Mouse (Mus musculus): Measurements from ENCODE around the gene Baz2b.
"Not testable (repeated sequence)": the region's sequence is repeated elsewhere in the genome, so short reads cannot be mapped to it uniquely, and the experiment has no call there.

The Baz2b gene

DNA sequence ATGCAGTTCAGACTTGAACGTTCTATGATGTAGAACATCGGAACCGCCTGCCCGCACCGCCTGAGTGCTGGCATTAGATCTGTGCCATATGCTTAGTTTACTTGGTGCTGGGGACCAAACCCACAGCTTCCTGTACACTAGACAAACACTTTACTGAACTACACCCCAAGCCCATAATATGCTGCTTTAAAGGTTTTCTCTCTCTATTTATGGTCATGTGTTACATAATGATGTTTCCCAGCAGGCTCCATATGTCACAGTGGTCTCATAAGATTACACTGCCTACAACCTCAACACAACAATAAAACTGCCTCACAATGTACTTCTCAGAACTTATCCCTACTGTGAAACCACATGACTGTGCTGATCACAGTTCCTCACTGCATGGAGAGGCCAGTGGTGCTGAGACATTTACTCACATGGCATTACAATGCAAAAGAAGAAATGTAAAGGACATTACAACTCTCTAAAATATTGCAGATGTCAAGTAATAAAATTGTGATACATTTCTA, 9.5 kb downstream of the Baz2b start:
- no peak for DNase-seq (ENCODE audit: low spot score in 2 of 2)

DNA sequence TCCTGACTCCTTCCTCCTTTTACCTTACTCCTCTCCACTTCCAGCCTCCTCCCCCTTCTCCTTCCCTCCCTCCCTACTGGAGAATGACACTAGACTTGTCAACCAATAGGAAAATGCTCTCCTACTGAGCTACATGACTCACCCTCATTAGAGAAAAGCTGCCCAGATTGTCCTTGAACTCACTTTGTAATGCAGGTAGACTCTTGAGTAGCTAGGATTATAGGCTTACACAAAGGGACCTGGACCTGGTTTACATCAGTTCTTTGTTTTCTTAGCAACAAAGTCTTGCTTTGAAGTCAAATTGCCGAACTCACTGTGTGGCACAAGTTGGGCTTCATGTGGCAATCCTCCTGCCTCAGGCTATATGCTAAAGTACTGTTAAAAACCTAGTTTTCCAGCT, 12.8 kb downstream of the Baz2b start:
- DNase-seq (ENCODE audit: low spot score in 2 of 2): no peak

DNA sequence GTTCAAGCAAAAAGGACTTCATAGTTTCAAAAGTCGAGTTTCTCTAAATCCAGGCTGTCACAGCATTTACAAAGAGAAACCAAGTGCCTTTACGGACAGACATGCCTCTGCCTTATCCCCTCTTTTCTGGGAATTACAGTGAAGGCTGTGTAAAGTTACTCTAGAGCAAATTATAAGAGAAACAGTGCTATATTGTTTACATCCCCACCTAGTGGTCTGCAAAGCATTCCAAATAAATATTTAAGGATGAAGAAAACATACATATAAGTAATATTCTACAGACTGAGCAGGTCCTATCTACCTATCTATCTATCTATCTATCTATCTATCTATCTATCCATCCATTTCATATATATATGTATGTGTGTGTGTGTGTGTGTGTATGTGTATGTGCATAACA, 27.9 kb downstream of the Baz2b start:
- no peak for DNase-seq (ENCODE audit: low spot score in 2 of 2)

DNA sequence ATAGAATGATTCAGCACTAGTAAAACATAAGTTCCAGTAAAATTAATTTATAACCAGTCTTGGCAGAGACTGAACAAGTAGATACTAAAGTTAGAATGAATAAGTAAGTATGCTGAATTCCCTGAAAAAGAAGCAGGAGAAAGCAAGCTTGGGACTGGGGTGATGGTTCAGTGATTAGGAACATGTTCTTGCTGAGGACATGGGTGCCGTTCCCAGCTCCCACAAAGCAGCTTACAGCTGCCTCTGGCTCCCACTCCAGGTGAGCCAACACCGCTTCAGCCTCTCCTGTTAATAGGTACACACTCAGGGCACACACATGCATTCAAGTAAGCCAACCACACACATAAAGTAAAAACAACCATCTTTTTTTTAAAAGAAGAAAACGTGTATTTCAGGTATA, 32.1 kb downstream of the Baz2b start:
- no peak for DNase-seq (ENCODE audit: low spot score in 2 of 2)

DNA sequence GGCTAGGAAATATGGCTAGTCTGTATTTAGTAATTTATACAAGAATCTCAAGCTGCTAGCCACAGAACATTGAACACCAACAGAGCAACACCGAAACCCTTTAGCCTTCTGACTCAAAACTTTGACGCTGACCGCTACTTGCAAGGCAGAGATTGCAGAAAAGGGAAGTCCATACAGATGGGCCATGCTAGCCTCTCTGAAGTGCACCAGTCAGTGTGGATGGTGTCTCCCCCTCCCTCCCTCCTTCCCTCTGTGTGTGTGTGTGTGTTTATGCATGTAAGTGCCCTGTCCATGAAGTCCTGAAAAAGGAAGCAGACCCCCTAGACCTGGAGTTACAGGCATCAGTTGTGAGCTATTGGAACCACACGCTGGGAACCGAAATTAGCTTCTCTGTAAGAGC, 33.6 kb downstream of the Baz2b start:
- no peak for DNase-seq (ENCODE audit: low spot score in 2 of 2)

DNA sequence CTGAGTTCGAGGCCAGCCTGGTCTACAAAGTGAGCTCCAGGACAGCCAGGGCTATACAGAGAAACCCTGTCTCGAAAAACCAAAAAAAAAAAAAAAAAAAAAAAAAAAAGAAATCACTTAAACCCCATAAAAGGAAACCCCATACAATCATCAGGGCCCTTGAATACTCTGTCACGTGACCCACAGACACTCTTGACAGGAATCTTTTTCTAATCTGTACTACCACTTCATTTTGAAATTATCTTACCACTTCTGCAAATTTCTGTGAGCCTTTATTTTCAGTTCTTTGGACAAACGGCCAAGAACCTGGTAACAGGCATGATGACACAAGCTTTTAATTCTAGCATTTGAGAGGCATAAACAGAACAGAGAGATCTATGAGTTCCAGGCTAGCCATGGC, 34.6 kb downstream of the Baz2b start:
- DNase-seq (ENCODE audit: low spot score in 2 of 2): no peak

DNA sequence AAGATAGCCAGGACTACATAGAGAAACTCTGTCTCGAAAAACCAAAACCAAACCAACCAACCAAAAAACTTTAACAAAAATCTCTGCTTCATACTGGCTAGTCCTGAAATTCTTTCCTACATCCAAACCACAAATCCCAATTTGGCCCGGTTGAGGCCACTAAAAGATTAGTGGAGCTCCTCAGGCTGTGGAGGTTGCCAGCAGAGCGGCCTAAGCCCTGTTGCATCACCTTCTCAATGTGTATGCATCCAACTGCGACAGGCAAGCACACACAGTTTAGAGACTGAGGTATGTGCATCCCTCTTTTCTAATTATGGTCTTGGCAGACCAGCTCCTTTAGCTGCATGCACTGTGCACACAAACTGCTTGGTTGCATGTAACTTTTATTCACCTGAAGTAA, 36.0 kb downstream of the Baz2b start:
- DNase-seq (ENCODE audit: low spot score in 2 of 2): no peak

DNA sequence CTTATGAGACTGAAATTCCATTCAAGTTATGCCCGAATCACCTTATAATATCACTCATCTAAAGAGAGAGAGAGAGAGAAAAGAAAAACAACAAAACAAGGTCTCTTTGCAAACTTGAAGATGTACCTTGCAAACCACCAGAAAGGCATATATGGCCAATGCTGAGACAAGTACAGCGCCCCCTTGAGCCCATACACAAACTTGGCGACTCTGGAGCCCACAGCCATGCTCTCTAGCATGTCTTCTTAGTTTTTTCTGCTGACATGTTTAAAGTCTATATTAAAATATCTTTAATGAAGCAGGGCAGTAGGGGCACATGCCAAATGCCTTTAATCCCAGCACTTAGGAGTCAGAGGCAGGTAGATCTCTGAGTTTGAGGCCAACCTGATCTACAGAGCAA, 36.4 kb downstream of the Baz2b start:
- DNase-seq (ENCODE audit: low spot score in 2 of 2): no peak

DNA sequence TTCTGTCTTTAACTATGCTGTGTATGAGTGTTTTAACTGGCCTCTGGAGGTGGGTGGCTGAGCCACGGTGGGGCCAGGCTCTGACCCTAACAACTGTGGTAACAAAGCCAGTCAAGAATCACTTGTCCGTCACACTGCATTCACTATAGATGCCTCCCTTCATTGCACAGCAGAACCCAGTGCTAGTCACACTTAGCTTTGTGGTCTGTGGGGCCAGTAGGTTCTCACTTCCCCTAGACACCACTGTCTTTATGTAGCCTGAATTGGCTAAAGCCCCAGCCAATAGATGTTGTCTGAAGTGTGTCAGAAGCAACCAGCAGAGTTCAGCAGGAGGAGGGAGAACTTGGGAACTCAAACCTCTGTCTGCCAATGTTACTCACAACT, 37.1 kb downstream of the Baz2b start:
- no peak for DNase-seq (ENCODE audit: low spot score in 2 of 2)

DNA sequence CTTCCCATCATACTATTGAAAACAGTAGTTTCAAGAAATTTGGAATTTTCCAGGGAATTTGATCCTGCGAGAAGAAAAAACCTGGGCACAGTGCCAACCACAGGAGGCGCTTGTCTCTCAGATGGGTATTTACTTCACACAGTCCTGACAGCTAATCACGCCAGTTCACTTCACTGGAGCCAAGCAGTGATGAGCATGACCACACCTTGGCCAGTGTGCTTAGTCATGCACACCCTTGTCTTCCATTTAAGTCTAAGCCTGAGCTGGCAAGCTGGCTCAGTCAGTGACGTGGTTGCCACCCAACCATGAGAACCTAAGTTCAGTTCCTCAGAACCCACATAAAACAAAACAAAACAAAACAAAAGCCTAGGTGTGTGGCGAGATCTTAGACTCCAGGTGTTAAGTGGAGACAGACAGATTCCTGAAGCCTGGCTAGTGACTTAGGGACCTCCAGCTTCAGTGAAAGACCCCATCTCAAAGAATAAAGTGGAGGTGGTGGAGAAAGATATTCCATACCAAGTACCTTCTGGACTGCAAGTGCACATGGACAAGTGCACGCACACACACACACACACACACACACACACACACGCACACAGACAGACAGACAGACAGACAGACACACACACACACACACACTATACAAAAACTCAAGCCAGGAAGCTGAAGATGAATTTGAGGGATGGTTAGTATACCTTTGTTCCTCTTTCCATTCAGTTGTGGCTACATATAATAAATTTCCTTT, 37.7 kb downstream of the Baz2b start:
- peak in 1 of 2 experiments; percentile 6 for DNase-seq (ENCODE audit: low spot score in 2 of 2)

DNA sequence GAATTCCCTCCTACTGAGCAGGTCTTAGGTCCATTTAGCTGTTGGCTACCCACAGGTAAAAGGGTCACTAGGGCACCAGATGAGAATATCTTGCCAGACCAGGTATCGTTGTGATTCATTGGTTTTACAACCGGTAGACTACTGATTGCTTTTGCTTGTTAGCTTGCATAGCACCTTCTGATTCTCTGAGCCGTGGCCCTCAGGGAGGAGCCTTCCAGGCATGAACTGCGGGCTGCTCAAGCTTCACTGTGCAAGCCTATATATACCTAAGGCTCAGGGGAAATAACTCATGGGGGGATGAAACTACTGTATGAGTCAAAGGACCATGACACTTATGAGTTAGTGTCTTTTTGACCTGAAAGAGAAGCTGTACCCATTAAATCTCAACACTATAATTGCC, 42.8 kb downstream of the Baz2b start:
- no peak for DNase-seq (ENCODE audit: low spot score in 2 of 2)

DNA sequence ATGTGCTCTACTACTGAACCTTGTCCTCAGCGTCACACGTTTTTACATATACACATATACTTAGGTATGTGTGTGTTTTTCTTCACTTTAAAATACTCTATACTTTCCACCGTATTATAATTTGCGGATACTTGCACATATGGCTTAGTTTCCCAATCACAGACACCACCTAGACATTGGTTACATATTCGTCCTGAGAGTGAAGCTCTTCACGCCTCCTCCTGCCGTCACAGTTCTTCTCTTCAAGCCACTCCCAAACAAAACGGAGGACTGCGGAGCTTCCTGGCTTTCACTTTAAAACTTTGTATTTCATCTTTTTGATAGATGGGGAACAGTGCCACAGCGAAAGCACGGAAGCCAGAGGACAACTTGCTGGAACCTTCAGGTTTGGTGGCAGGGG, 44.0 kb downstream of the Baz2b start:
- DNase-seq (ENCODE audit: low spot score in 2 of 2): no peak

DNA sequence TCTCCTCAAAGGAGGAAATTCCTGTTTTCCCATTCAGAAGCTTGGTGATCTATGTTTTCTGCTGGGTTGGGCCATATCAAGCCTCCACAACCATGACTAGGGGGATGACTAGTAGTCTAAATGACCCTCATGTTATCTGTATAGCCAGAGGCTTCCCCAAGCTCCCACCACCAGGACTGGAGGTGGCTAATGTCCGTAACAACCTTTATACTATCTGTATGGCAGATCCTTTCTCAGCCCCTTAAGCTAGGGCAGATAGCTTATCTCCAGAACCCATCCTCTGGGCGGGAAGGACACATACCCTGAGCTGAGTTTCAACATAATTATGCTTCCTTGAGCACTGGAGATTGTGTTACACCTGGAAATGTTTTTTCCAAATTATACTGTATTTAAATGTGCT, 45.9 kb downstream of the Baz2b start:
- DNase-seq (ENCODE audit: low spot score in 2 of 2): no peak

DNA sequence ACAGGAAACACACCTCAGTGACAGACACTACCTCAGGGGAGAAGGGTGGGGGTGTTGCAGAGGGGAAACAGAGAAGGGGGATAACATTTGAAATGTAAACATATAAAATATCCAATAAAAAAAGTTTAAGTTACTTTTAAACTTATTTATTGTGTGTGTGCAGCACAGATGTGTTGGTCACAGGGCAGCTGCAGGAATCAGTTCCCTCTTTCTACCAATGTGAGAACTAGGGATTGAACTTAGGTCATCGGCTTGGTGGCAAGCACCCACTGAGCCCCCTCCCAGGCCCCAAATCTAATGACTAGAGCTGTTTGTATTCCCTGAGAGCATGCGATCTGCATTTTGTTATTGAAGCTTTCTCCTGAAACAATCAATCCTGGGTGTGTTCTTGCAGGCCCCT, 57.2 kb downstream of the Baz2b start:
- no peak for DNase-seq (ENCODE audit: low spot score in 2 of 2)

DNA sequence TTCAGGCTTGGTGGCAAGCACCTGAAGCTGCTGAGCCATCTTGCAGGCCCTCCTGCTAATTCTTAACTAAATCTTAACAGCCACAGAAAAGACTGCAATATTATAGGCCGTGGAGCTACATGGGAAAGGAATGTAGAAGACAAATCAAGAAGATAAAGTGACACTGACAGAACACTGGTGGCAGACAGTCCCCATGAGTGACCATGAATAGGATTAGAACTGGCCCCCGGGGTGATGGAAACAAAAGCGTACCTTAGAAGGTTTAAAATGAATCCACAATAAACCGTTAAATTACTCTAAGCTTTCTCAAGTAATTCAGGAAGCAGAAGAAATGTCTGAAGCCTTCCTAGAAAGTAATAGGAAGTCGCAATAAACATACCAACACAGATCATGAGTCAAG, 61.0 kb downstream of the Baz2b start:
- DNase-seq (ENCODE audit: low spot score in 2 of 2): no peak

DNA sequence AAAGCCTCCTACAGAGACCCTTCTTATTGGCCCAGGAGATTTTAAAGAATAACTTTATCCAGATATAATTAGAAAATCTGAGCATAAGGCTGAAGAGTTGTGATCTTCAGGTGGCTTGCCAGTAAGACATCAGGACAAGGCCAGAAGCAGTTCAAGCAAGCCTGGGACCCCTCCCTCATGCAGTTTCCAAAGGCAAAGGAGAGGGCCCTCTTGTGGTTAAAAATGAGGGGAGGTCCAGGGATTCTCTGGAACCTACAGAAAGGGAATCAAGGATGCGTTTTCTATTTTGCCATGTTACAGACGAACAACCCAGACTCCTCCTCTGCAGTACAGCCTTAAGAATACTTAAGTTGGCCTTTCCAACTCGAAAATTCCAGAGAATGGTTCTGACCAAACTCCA, 62.2 kb downstream of the Baz2b start:
- DNase-seq (ENCODE audit: low spot score in 2 of 2): no peak

DNA sequence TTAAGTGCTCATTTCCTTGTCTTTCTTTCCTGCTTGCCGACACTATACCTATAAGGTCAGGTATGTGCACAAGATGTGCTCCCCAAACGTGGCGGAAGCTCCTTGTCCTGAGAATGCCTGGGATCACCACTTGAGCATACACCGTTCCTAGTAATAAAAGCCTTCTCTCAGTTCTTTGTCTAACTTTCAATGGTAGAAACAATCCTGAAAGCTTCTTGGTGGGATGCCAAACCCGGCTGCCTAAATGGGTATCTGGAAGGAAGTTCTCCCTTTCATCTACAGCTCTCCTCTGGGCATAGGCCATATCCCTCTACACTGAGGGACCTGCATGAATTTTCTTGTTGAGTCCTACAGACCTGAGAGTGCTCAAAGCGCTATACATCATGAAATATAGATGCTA, 63.9 kb downstream of the Baz2b start:
- no peak for DNase-seq (ENCODE audit: low spot score in 2 of 2)

DNA sequence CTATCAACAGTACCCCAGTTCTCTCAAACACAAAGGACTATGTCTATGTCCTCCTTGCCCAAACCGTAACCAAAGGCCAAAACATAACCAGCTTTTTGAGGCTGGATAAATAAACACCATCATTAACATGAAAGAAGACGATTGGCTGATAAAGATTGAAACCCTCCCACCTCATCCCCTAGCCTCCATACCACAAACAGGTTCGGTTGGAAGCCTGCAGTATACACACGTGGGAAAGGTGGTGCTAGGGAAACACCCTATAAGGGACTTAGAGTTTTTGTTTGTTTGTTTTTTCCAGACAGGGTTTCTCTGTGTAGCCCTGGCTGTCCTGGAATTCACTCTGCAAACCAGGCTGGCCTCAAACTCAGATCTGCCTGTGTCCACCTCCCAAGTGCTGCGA, 66.3 kb downstream of the Baz2b start:
- no peak for DNase-seq (ENCODE audit: low spot score in 2 of 2)

DNA sequence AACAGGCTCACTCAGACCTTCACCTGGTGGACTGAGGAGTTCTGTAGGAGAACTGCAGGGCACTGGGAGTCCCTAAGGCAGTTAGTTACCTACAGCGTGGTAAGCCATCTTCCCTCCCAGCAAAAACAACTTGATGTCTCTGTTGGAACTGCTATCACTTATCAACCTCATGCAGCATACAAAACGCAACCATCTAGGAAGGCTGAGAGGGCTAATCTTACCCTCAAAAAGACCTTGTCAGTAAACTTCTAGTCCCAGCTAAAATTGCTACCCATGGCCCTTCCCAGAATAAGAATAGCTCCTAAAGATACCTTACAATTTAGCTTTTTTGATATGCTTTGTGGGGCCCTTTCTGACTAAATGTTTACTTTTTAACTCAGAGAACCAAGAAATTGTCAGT, 67.4 kb downstream of the Baz2b start:
- no peak for DNase-seq (ENCODE audit: low spot score in 2 of 2)

DNA sequence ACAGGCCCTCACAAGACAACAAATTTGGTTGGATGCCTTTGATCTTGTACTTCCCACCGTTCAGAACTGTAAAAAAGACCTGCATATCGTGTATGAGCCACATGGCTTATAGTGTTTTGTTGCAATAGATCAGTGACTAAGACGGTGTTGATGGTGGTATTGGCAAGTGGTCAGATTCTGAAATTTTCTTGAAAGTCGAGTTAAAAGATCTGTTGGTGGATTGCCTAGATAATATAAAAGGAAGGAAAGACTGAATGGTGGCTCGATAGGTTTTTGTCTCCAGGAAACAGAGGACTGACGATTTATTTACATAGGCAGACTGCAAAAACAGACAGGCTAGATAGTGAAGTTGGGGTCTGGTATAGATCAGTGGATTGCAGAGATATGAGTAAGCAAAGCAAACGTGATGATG, 70.9 kb downstream of the Baz2b start:
- no peak for DNase-seq (ENCODE audit: low spot score in 2 of 2)

DNA sequence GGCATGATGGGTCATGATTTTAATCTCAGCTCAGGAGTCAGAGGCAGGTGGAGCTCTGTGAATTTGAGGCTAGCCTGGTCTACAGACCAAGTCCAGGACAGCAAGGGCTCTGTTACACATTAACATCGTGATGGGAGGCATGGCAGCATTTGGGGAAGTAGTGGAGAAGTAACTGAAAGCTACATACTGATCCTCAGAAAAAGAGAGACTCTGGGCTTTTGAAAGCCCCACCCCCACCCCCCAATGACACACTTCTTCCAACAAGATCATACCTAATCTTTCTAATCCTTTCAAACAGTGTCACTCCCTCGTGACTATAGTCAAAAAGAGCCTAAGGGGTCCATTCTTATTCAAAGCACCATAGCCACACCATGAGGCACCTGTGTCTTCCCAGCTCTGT, 73.8 kb downstream of the Baz2b start:
- no peak for DNase-seq (ENCODE audit: low spot score in 2 of 2)

DNA sequence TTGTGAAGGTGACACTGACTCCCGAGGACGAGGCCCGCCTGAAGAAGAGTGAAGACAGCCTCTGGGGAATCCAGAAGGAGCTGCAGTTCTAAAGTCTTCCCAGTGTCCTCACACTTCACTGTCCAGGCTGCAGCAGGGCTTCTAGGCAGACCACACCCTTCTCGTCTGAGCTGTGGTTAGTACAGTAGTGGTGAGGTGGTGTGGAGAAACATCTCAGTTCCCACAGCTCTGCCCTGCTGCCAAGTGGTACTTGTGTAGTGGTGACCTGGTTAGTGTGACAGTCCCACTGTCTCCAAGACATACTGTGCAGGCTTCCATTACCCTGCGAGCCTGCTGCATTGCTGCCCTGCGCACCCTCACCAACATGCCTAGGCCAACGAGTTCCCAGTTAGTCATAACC, 74.7 kb downstream of the Baz2b start:
- DNase-seq (ENCODE audit: low spot score in 2 of 2): not testable (repeated sequence)

DNA sequence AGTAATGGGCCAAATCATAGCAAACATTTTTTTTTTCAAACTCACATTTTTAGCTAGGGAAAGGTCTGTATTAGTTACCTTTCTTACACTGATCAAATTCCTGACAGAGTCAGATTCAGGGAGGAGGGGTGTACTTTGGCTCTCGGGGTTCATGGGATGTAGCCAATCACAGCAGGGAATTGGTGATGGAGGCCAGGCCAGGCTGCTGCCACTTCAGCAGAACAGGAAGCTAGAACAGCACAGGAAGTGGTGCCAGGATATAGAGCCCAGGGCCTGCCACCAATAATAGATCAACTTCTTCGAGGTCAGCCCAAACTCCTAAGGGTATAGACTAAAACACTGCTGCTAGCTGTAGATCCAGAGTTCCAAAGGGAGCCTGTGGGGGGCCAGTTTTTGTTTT, 76.6 kb downstream of the Baz2b start:
- DNase-seq (ENCODE audit: low spot score in 2 of 2): no peak

Data from thymus, postnatal 10 days (tissue).